Mouse (Mus musculus) cerebellum, adult 18-20 months (tissue): ENCODE results near the gene Vash1.

Source experiments
- DNase-seq, 2 experiments: peaks; one replicate each; pipeline ENCODE4 v3.0.0; 2021

The Vash1 gene

GRCm38 (mm10) chr12:86678591-86679545, at the start of gene Vash1:
Gene Vash1 (plus strand): TSS chr12:86678700.
- peak; percentile 78 to 89 for DNase-seq

DNA sequence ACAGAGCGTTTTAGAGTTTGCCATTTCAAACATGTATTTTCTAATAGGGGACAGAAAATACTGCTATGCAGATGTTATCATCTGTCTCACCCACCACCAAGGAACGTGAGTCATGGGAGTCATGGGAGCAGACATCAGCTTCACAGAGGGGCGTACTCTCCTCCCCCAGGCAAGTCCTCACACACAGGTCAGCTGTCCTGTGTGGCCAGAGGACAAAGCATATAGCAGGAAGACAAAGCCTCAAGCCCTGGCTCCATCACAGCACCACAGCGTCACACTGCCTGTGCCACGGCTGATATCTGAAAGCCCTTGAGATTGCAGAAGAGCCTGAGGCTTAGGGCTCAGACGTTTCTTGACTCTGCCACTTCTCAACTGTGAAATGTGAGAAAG, 49.7 kb upstream of the Vash1 start:
- DNase-seq: no peak

DNA sequence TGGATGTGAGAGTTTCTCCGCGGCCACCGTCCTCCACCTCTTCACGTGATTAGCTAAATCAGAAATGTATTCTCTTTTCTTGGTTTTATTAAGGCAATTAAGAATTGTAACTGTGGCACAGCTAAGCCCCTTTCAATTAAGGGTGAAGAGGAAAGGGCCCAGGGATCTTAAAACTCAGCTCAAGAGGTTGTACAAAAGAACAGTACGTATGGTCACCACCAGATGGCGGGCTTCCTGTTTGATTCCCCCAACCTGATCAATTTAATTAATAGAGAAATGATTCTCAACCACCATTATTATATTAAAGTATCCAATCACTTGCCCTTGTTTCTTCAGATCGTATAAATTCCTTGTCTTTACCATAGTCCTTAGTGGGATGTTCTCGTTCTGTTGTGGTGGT, 36.7 kb upstream of the Vash1 start:
- DNase-seq: peak; percentile 33 to 50

- DNase-seq: peak in 1 of 2 experiments; percentile 11
Observed at GRCm38 (mm10) chr12:86644512-86645273, 33.8 kb upstream of the Vash1 start.

DNA sequence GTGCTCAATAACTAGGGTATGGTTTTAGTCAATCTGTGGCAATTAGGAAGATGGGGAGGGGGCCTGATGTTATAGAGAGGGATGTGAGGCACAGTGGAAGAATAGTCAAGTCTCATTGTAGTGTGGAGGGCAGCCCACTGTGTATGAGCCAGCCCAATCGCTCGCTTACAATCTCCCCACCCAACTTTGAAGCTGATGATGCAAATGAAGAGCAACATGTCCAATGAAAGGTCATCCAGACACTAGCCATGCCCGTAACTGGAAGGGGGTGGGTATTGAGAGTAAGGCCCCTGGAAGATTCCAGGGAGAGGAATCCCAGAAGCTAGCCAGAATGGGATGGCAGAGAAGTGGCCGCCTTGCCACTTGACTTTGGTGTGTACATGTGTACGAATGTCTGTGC, 33.0 kb upstream of the Vash1 start:
- no peak for DNase-seq

DNA sequence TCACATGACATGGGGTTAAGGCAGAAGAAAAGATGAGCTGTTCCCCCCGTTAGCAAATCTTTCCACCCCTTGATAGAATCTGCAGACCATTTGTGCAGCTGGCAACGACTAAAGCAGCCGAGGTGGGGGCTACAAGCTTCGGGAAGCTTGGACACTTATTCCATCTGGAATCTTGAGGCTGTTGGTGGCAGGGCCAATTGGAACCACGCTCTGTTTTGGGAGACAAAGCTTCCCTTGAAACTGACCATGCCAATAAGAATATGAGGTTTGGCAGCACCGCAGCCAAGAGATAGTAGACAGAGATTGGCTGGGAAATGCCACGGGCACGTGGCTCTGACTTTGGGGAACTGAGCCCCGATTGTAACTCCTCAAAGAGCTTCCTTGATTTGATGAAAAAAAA, 31.7 kb upstream of the Vash1 start:
- DNase-seq: no peak

- DNase-seq: peak in 1 of 2 experiments; percentile 15
Observed at GRCm38 (mm10) chr12:86647279-86647678, 31.2 kb upstream of the Vash1 start.

DNA sequence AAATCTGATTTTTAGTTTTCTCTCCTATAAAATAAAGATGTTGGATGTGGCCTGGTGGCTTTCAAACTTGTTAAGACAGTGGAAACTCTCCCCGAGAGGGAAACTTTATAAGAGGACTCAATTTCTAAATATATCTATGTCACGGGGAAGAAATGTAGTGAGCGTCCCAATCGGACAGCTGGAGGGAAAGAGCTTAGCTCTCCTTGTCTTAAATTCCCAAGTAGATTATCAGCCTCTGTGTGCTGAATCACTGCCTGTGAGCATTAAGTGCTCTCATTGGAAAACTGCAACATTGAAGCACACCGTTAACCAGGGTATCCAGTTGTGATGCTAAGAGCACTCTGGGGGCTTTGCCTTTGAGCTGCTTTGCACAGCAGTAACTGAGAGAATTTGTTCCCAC, 30.8 kb upstream of the Vash1 start:
- DNase-seq: no peak

GRCm38 (mm10) chr12:86648489-86648888, 30.0 kb upstream of the Vash1 start:
- DNase-seq: no peak

GRCm38 (mm10) chr12:86651301-86651860, 27.1 kb upstream of the Vash1 start:
- no peak for DNase-seq

DNA sequence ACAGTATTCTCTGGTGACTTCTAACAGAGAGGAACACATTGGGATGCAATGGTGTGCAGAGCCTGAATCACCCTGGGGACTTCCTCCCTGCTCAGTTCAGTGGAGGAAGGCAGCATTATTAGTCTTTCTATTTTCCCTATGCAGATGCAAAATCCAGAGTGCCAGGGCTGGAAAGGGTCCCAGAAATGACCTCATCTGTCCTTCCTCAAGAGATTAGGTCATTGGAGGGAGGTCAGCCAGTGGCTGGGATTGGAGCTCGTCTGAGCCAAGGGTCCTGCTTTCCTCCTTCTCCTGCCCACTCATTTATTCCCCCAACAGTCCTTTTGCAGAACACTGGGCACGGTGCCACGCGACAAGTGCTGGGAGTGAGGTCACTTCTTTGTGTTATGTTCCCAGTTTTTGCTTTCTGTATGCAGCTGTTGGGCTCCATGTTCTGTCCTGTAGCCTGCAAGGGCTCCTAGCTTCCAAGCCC, 25.9 kb upstream of the Vash1 start:
- peak; percentile 35 to 37 for DNase-seq

DNA sequence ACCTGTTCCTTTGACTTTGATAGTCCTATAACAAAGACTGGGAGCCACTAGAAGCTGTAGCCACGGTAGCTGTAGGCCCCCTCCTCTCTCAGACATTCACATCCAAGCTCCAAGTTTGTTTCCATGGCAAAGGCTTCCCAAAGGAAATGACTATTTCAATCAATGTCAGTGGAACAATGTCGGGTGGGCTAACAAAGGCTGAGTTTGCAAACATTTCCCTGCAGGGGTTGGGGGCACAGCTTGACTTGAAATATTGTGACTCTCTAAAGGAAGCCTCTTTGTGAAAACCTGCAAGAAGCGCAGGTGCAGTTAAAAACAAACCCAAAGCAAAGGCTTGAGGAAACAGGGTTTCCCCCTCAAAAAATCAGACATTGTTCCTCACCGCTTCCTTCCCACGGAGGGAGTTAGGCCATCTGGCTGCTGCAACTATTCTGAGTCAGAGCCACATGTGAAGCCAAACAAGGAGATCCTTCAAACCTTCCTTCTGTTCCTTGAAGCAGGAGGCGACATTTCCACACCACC, 19.0 kb upstream of the Vash1 start:
- DNase-seq: no peak

DNA sequence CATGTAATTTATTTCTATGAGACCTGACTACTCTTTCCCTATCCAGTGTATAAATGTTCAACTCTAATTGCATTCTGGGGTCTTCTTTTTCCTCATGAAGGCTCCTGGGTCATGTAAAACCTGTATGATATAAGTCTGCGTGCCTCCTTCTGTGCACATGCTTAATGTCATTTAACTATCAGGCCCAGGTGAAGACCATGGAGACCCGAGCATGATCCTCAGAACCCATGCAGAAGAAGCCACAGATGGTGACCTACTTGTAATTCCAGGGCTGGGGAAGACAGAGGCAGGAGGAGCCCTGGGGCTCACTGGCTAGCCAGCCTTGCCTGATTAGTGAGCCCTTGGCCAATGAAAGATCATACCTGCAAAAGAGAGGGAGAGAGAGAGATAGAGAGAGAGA, 18.0 kb upstream of the Vash1 start:
- DNase-seq: peak in 1 of 2 experiments; percentile 23

GRCm38 (mm10) chr12:86665656-86666055, 12.8 kb upstream of the Vash1 start:
- DNase-seq: peak in 1 of 2 experiments; percentile 12

- peak; percentile 65 to 68 for DNase-seq
Observed at GRCm38 (mm10) chr12:86668404-86668803, 10.1 kb upstream of the Vash1 start.

- no peak for DNase-seq
Observed at GRCm38 (mm10) chr12:86672105-86672504, 6.4 kb upstream of the Vash1 start.

DNA sequence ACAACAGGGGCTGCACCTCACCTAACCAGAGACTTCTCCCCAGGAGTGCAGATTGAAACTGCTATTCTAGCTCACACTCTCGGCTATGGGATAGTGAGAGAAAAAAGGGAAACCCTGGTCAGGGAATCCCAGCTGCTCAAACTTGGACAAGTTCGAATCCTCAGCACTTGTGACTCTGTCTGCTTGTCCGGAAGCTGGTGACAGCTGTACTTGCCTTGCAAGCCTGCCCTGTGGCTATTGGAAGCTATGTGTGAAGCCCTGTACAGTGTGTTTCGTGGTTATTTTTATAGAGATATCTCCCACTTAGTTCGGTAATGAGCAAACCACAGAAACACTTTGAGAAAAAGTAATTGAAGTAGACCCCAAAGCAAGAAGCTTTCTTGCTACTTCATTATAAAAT, 6.0 kb upstream of the Vash1 start:
- DNase-seq: no peak

DNA sequence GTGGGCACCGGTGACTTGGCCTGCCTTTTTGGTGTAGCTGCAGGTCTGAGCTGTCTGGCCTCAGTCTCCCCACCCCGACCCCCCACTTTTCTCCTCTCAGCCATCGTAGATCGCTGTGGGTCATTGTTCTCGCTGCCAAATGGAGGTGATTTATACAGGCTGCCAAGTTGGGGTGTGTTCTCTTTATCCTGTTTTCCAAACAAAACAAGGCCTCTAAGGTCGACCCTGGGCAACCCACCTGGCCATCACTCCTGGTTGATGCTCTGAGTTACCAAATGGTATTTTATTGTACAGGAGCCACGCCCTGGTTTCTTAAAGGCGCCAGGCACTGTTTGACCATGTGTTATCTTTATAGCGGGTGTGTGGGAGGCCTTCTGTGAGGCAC, 1.0 kb downstream of the Vash1 start:
- peak in 1 of 2 experiments; percentile 58 for DNase-seq

DNA sequence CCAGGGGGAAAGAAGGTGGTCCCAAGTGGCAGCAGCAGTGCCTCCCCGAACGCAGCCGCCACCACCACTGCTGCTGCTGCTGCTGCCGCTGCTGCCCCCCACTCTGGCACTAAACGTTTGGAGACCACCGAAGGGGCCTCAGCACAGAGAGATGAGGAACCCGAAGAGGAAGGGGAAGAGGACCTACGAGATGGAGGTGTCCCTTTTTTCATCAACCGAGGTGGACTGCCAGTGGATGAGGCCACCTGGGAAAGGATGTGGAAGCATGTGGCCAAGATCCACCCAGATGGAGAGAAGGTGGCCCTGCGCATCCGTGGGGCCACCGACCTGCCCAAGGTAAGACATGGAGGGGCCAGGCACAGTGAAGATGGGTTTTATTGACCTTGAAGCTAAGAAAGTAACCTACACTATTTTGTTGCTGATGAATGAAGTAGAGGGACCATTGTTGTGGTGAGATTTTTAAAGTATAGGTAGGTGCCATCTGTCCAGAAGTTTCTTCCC, 1.5 kb downstream of the Vash1 start:
- DNase-seq: peak in 1 of 2 experiments; percentile 33

GRCm38 (mm10) chr12:86680591-86681193, 2.2 kb downstream of the Vash1 start:
- peak in 1 of 2 experiments; percentile 48 for DNase-seq

DNA sequence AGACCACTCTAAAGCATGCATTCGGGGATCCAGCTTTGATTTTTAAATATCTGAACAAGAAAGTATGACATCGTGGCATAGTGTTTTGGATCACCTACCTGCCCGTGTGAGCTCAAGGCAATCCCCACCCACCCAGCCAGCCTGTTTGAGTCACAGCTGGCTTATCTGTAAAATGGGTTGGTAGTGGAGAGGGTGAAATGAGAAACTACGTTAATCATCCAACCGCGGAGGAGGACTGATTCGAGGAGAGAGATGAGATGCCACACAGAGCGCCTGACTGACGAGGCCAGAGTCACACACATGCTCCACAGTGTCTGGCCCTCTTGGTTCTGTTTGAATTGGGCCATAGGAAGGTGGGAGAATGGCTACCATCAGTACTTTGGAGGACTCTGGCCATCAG, 3.1 kb downstream of the Vash1 start:
- peak in 1 of 2 experiments; percentile 14 for DNase-seq

GRCm38 (mm10) chr12:86682178-86682577, 3.7 kb downstream of the Vash1 start:
- DNase-seq: no peak
